Mouse (Mus musculus) right cerebral cortex, postnatal 14 days (tissue): Measurements from ENCODE around the gene Garem2.
"Not testable (repeated sequence)": the region's sequence is repeated elsewhere in the genome, so short reads cannot be mapped to it uniquely, and the experiment has no call there.

ENCODE experiments used
- DNase-seq: peaks from one replicate; pipeline ENCODE4 v3.0.0; 2022

Garem2 gene

GRCm38 (mm10) chr5:30104841-30105667 lies at the start of gene Garem2:
TSS of gene Garem2 (plus strand) at chr5:30105161.
- DNase-seq = peak; percentile 26

DNA sequence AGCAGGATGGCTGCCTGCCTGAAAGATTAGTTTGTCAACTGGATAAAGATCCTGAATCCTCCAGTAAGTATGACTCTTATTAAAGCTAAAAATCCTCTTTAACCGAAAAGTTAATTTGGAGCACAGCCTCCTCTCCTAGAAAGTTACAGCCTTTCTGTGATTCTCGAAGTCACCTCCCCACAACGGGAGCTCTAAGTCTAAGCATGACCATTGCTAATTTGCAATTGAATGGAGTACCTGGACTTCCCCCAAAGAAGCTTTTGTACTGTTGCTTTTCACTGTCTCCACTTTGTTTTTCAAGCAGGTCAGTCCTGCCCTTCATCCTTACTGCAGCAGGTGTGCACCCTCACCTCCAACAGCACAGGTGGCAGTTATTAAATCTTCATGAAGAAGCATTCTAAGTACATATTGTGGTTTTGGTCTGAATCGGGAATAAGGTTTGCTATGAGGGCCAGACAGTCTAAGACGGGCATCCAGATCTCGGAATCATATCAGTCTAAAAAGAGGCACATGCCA lies 46.7 kb upstream of the Garem2 start:
- DNase-seq = no peak

DNA sequence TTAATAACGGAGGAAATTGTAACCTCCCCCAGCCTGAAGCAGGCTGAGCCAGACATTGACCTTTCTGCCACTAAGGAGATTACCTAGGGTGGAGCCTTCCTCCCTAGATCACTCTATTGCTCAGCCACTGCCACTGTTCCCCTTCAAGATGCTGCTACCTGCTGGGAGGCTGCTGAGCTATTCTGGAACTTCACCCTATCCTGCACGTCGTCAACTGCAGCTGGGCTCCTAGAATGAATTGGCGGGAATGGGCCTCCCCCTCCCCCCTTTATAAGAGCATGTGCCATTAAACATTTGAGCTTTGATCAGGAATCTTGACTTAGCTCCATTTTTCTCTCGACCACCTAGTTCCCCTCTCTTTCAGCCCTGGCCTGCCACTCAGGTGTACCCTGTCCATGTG lies 45.4 kb upstream of the Garem2 start:
- not testable (repeated sequence) for DNase-seq

GRCm38 (mm10) chr5:30067726-30068125 lies 37.2 kb upstream of the Garem2 start:
- no peak for DNase-seq

DNA sequence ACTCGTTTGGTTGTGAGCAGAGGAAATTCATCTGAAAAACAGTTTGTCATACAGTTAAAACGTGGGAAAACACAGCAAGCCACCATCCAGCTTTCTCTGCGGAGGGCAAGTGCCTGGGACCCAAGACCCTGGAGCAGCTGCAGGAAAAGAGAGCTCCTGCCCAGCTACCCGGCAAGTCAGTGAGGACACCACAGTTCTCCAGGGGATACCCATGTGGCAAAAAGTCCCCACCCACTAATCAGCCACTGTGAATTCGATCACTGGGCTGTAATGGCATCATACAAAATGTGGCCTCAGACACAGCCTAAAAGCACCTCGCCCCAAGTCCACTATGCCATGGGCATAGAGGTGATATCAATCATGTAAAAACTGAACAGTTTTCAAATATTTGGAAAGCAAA lies 33.3 kb upstream of the Garem2 start:
- no peak for DNase-seq

DNA sequence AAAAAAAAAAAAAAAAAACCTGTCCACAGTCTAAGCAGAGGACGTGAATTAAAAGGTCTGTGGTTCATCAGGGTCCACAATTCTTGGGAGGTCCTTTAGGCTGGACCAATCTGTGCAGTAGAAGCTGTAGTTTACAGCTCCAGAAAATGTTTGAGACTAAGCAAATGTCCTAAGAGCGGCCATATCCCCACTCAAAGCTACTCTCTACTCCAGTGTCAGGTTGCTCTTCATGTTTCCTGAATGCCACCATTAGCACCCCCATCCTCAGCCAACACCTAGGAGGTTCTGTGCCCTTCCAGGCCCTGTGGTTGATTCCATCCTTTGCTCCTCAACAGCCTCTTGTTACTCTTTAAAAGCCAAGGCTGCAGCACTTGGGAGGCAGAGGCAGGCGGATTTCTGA lies 32.6 kb upstream of the Garem2 start:
- DNase-seq = no peak

DNA sequence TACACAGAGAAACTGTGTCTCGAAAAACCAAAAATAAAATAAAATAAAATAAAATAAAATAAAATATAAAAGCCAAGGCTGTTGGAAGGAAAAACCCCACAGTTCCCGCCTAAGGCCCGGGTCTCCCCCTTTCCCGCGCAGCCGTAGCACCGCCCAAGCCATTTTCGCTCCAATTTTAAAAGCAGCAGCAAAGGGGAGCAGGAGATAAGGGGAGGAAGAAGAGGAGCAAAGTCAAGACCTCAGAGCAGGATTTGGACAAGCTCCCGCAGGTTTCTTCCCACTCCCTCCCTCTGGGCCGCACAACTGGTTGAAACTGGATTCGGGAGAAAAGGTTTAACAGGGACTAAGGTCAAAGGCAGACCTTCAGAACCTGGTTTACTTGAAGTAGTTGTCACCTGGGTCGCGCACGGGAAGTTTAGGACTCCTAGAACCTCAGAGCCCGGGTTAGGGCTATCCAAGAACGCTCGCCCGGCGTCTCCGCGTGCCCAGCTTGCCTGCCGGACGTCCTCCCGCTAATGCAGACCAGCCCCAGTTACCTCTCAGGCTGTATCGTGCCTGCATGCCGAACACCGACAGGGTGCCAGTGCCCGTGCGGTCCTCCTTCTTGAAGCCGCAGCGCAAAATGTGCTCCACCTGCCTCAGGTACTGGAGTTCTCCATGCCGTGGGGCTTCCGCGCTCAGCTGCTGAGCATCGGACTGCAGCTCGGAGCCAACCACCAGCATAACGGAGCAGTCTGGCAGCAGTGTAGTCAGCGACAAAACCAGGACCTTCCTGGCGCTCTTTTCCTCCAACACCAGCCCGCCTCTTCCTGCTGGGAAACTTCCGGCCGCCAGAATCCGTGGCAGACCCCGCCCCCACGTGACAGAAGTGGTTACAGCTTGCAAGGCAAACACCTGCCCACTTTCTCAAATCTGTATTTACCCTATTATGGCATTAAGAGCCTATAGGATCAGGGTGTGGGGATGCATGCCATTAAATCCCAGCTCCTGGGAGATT lies 31.8 kb upstream of the Garem2 start, which contains the start of gene Tyms:
Gene Tyms, minus strand, starts transcription at position 793 of the 997 bp plus-strand sequence.
- DNase-seq = peak; percentile 70

DNA sequence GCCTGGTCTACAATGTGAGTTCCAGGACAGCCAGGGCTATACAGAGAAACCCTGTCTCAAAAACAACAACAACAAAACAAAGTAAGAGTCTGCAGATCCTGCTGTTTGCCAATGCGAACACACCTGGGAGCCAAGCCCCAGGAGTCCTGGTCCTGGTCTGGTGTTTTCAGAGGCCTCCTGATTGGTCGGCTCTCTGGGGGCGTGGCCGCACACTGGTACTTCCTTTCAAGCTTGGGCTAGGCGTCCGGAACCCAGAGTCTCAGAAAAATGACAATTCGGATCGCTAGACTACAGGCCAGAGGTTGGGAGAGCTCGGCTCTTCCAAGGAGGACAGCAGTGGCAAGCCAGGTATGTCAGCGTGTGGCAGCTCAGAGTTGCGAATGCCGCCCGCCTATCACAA lies 12.3 kb upstream of the Garem2 start:
- DNase-seq = no peak

DNA sequence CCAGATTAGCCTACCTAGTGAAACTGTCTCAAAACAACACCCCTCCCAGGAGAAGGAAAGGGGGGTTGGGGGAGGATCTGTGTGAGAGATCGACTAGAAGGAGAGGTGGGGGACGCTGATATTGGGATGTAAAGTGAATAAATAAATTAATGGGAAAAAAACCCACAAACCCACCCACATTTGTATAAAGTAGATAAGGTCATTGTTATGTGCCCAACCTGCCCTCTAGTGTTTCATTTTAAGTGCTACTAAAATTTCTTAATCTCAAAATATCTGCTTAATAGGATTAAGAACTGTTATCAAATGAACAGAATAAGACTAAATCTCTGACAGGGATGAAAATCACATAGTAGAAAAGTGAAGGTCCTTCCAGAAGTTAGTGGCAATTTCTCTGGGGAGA lies 10.6 kb upstream of the Garem2 start:
- no peak for DNase-seq

DNA sequence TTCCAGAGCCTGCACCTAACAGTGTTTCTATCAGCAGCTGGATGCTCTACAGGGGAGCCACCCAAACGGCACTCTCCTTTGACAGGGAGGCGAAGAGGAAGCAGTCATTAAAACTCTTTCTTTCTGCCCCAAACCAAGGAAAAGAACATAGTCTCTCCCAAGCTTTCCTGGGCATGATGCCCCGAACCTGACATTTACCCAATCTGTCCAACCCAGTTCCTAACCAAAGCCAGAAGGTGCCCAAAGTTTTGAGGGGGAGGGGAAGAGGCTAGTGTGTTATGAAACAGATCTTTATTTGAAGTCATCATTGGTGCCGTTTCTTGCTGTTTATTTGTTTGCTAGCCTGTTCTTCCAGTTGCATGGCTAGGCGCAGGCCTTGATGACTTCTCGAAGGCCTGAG lies 9.2 kb upstream of the Garem2 start:
- no peak for DNase-seq

DNA sequence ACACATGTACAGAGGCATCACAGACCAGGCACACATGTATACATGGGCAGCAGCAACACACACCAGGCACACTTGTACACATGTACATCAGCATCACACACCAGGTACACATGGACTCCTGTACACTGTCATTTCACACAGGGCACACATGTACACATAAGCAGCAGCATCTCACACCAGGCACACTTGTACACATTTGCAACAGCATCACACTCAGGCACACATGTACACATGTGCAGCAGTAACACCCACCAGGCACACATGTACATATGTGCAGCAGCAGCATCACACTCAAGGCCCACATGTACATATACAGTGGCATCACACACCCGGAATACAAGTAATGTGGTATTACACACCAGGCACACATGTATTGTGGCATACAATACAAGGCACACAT lies 6.7 kb upstream of the Garem2 start:
- DNase-seq = no peak

DNA sequence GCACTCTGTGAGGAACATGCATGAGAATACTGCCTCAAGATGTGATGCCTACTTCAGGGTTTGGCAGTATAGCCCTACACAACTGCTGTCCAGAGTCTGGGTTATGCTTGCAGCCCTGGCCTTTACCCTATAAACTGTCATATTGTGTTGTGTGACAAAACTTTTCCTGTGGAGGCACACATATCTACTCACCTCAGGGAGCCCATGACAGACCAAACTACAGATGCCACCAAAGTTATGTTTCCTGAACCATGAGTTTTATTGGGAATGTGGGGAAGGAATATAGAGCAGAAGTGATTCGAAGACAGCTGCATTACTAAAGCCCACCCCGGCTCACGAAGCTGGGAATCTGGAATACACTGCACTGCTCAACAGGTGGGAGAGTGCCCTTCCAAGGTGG lies 1.6 kb upstream of the Garem2 start:
- no peak for DNase-seq

- DNase-seq = peak; percentile 68
These were observed 622 bp upstream of the Garem2 start for GRCm38 (mm10) chr5:30104339-30104738.

- peak; percentile 47 for DNase-seq
These were observed 823 bp downstream of the Garem2 start, which contains the start of gene 3110082J24Rik for GRCm38 (mm10) chr5:30105668-30106300. TSS of gene 3110082J24Rik (minus strand) at chr5:30106086.

GRCm38 (mm10) chr5:30106756-30107155 lies 1.8 kb downstream of the Garem2 start:
- DNase-seq = no peak

- no peak for DNase-seq
These were observed 2.2 kb downstream of the Garem2 start for GRCm38 (mm10) chr5:30107186-30107585.

DNA sequence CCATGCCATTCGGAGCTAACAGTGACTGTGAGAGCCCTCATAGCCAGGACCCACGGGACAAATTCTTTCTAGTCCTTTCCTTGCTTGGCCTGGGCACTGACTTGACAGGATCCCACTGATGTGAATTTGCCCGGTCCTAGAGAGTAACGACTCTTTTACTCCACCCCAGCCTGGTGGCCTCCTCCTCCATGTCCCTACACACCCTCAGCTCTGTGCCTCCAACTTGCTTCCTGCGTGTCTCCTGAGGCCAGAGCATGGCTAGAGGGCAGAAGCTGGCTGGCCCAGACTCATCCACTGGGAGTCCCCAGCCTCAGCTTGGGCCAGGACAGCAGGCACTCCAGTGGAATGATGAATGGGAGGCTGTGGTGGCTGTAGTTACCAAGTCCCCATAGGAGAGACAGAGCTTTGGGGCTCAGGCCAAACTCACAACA lies 2.7 kb downstream of the Garem2 start:
- no peak for DNase-seq

- DNase-seq = no peak
These were observed 3.3 kb downstream of the Garem2 start for GRCm38 (mm10) chr5:30108233-30108632.

DNA sequence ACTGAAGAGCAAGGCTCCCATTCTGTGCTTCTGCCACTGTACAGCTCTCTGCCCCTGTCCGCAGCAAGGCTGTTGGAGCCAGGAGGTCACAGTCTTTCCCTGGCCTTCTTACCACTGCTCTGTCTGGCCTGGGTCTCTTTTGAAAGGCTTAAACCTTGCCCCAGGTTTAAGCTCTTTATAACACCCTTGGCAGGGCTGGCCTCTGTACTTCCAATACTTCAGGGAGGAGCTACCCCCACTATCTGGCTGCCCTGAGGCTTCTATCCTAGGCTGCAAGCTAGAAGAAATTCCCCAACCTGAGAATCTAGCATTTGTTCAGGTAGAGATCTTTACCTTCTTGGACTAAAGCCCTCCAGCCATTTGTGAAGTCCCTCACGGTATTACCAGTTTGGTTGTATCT lies 4.9 kb downstream of the Garem2 start:
- no peak for DNase-seq

- no peak for DNase-seq
These were observed 5.6 kb downstream of the Garem2 start for GRCm38 (mm10) chr5:30110371-30111060.

- peak; percentile 67 for DNase-seq
These were observed 6.2 kb downstream of the Garem2 start for GRCm38 (mm10) chr5:30111126-30111525.

DNA sequence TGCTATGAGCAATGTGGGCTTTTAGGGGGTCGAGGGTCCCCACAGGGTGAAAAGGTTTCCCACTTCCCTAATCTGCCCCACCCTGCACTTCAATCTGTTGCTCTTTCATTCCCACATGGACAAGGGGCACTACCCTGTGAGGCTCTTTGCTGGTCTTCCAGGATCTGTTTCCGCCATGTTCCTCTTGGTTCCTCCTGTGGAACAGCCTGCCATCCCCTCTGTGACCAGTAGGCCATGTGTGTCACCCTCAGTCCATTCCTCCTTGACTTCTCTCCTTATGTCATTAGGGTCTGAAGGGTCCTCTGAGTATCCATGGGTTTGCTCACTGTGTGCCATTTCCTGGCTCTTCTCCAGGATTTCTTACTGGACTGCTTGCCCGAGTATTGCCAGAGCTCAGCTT lies 6.8 kb downstream of the Garem2 start:
- DNase-seq = no peak
